Mouse (Mus musculus) spleen, adult 2 months (tissue): ENCODE data around the gene Olfr986.

ENCODE experiments used
- CTCF ChIP-seq: fragments of 200-500 bp; IDR thresholded peaks from 2 replicates; pipeline ENCODE4 v1.5.1; 2011; ENCODE audit warnings: mild to moderate bottlenecking, inconsistent platforms; ENCODE audit not compliant: insufficient read depth, insufficient read length, insufficient replicate concordance; ENCODE audit errors: extremely low read depth
- POLR2A ChIP-seq: fragments of 200-500 bp; IDR thresholded peaks from 2 replicates; pipeline ENCODE4 v1.6.1; 2011; ENCODE audit warnings: low read depth, low read length, inconsistent platforms

DNA sequence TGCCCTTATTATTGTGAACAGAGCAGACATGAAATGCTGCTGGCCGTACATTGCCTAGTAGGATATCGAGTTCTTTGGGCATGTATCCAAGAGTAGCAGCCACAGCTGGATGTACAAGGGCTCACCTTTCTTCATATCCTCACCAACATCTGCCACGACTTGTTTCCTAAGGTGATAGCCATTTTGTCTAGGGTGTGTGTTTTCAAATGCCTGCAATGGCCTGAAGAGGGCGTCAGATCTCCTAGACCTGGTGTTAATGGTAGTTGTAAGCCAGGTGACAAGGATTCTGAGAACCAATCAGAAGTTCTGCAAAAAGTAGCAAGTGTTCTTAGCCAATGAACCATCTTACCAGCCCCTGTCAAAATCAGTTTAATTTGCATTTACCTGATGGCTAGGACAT, 35.9 kb downstream of the Olfr986 start:
- no peak for TF ChIP-seq POLR2A
- no peak for TF ChIP-seq CTCF
